Mouse (Mus musculus) testis, postnatal 10 days (tissue): ENCODE results near the gene St6galnac1.
"Not testable (repeated sequence)": the region's sequence is repeated elsewhere in the genome, so short reads cannot be mapped to it uniquely, and the experiment has no call there.

ENCODE experiments used
- DNase-seq: peaks from one replicate; pipeline ENCODE4 v3.0.0; 2021; ENCODE audit warnings: low spot score

Gene St6galnac1

GRCm38 (mm10) chr11:116775407-116775806 lies at the start of gene St6galnac1:
Gene St6galnac1 (minus strand): TSS chr11:116775507.
- DNase-seq: no peak

DNA sequence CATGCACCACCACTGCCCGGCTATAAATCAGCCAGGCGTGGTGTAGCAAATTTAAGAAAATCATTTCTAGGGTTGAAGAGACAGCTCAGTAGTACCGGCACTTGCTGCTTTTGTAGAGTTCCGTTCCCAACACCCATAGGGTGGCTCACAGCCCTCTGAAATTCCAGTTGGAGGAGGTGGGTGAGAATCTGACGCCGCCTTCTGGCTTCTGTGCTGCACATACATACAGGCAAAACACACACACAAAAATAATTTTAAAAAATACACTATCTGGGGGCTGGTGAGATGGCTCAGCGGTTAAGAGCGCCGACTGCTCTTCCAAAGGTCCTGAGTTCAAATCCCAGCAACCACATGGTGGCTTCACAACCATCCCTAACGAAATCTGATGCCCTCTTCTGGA lies 48.6 kb upstream of the St6galnac1 start:
- not testable (repeated sequence) for DNase-seq

DNA sequence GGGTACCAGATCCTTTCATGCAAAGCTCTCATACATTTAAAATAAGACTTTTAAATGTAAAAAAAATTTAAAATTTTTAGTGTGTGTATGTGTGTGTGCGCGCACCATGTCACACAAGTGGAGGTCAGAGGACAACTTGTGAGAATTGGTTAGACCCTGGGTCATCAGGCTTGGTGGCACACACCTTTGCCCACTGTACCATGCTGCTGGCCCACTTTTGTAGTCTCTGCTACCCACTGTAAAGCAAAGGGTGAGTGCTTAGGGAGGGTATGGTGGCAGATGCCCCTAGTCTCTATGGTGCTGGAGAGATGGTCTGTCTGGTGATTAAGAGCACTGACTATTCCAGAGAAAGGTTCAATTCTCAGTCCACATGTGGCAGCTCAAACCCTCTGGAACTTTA lies 47.9 kb upstream of the St6galnac1 start:
- DNase-seq: no peak

DNA sequence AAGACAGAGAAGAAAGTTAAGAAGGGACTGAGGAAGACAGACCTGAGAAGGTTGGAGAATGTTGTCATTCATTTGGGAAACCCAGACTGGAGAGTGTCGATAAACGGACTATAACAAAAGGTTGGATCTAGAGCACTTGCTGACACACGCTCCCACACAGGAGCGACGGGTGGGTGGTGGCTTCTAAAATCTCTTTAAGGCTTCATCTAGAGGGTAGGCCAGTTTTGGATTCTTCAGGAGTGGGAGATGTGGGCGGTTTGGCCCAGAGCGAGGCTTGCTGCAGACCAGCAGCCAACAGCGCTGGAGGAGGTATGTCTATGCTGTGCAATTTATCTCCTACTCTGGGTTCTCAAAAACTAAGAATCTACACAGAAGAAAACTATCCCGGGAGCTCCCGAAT lies 47.3 kb upstream of the St6galnac1 start:
- no peak for DNase-seq

DNA sequence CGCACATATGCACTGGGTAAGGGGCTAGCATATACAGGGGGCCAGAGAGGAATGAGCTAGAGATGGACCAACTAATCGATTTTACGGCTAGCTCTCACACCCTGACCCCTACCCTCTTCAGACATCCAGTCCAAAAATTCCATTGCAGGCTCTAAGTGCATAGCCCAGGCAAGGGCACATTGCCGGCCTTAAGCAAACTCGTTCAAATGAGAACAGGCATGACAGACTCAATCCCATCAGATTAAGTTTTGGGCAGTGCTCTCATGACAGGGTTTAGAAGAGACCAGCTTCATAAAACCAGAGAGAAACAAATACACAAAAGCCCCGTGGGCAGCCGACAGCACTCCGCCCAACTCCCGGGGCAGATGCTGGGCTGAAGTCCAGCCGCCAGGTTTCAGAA lies 46.9 kb upstream of the St6galnac1 start:
- no peak for DNase-seq

- peak; percentile 41 for DNase-seq
Observed at GRCm38 (mm10) chr11:116821057-116821940, 46.0 kb upstream of the St6galnac1 start.

DNA sequence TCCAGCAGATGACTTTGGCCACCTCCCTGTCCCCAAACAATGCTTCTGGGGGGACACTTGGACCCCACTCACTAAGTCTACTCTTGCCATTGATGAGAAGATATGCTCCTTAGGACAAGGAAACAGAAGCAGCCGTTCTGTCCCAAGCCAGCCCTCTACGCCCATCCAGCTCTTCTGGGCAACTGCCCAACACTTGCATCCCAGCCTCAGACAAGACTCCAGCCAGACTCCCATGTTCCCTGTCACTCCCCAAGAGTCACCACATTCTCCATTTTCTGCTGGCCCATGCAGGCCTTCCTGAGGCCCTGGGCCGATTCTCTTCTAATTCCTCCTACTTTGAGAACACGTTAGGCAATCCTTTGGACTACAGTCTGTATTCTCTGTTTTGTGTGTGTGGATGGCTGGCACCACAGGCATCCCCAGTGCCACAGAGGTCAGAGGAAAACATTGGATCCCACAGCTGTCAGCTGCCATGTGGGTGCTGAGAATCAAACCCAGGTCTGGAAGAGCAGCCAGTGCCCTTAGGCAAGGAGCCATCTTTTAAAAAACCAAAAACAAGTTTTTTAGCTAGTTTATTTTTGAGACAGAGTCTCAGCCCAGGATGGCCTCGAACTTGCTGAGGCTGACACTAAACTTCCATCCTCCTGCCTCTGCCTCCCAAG lies 44.8 kb upstream of the St6galnac1 start:
- no peak for DNase-seq

DNA sequence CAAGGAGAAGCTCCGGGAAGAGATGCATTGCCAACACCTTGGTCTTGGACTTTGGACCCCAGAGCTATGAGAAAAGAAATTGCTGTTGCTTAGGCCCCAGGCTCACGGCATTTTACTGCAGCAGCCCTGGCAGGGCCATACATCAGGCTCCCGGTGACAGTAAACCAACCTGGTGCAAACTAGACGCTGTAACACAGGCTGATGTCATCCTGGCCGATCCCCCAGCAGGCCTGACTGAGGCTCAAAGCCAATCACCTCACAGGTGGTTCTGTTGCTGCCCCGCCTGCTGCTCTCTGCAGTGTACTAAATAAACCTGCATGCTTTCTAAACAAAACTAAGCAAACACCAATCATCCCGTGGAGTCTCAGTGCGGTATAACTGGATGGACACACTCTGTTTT lies 43.4 kb upstream of the St6galnac1 start:
- DNase-seq: no peak

DNA sequence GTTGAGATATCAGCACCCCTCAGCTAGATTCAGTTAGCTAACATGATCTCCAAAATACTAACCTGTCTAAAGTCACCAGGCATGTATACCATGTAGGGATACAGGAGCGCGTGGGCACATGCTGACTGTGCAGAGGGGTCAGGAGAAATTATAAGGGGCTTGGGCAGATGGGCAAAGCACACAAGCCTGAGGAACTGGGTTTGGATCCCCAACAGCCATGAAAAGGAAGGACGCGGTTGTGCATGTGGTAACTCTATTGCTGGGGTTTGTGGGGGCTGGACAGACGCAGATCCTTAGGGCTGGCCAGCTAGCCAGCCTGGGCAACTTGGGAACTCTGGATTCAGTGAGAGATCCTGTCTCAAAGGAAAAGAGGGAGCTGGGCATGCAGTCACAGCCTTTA lies 42.3 kb upstream of the St6galnac1 start:
- no peak for DNase-seq

- no peak for DNase-seq
Observed at GRCm38 (mm10) chr11:116816769-116817168, 41.5 kb upstream of the St6galnac1 start.

DNA sequence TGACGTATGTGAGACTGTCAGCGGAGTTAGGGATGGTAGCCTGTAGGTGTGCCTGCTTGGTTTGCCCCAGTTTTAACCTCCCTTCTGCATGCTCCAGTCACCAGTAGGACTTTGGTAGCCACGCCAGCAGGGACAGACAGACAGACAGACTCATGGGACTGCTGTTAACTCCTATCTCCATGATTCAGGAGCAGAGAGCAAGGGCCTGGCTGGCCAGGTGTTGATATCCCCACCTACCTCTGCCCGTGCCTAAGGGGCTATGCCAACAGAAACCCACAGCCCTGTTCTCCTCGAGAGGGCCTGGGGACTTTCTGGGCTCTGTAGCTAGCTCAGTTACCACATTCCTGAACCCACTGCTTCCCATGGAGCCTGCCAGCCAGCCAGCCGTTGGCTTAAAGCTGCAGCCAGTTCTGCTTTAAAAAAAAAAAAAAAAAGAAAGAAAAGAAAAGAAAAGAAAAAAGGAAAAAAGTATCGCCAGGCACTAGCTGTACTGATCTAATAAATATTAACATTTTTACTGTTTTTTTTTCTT lies 39.6 kb upstream of the St6galnac1 start:
- no peak for DNase-seq

DNA sequence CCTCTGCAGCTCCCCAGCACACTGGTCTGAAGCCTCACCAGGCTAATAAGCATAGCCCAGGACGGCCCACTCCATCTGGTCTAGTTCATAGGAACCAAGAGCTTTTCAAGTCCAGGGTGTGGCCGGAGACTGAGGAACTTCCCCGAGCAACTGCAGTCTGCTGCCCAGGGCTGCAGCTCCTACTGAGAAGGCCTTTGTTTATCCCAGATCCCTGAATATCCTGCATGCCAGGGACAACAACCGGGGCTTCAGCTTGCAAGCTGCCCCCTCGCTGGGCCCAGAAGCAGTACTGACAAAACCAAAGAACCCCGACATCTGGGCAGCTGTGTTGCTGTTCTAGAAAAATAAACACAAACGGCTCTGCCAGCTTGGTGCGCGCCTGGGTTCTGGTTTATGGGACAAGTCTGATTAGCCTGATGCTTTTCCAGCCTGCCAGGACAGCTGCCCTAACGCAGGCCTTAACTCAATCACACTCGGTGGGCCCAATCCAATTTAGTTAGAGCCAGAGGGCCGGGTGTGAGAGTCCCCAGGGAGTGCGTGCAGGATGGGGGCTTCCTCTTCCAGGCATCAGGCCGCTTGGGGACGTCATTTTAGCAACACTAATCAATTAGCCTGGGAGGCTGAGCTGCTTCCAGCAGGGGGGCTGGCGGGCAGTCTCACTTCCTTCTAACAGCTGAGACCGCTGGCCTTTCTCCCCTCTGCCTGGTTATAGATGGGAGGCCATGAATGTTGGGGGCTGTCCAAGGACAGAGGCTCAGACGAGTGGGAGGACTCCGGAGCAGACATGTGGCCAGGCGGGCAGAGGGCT lies 39.0 kb upstream of the St6galnac1 start:
- DNase-seq: peak; percentile 73

GRCm38 (mm10) chr11:116813610-116814009 lies 38.3 kb upstream of the St6galnac1 start:
- no peak for DNase-seq

DNA sequence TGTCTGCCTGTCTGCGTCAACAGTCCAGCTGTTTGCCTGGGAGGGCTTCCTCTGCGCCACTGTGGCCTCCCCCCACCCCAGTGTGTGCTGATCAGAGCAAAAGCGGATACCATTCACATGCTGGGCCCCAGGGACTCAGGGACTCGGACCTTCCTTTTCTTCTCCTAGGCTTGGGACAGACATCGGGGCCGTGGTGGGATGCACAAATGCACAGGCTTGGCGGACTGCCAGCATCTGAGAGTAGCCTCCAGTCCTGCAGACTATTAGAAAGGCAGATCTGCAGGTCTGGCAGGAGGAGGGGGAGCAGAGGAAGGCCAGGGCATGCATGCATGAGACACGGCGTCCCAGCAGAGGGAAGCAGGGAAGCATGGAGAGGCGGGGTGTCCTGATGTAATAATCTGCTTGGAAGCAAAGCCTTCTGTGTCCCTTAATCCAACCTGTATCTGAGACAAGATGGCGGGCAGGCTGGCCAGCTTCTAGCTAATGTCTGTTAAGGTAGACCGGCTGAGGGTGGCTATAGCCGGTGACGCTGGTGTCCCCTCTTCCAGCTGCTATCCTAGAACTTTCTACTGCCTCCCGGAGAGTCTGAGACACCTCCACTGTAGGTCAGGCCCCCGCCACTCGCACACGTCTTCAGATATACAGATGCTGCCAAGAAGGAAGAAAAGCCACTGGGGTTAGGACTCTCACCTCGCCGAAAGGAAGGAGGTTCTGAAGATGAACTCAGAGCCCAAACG lies 37.7 kb upstream of the St6galnac1 start:
- peak; percentile 76 for DNase-seq

GRCm38 (mm10) chr11:116810983-116811901 lies 35.9 kb upstream of the St6galnac1 start:
- DNase-seq: peak; percentile 78

DNA sequence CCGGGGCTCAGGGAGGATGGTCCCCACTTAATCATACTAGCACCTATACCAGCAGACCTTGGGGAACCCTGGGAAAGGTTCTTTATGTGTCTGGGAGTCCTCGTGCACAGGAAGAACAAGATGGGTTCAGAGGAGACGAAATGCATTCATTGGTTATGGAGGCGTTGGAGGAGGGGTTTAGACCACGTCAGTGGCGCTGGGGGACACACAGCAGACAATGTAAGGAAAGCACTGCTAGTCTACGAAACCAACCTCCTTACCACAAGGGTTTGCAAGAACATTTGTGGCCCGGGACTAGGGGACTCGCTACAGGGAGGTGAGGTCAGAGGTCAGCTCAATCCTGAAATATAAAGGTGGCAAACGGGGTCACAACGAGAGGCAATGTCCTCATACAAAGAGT lies 35.2 kb upstream of the St6galnac1 start:
- DNase-seq: no peak

DNA sequence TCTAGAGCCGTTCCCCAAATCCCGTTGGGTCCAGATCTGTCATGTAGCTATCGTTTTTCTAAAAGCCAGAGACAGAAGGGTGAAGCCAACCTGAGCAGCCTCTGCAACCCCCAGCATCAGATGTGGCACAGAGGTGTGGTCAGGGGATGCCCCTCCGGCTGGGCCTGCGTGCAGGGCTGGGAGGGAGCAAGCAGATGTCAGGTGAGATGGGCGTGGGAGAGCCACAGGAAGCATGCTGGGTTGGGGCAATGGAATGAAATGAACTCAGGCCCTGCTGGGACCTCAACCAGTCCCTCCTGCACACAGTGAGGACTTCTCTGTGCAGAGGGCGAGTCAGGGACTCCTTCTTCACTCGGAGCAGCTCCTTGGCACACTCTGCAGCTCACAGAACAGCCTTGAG lies 34.2 kb upstream of the St6galnac1 start:
- DNase-seq: no peak

GRCm38 (mm10) chr11:116808811-116809395 lies 33.6 kb upstream of the St6galnac1 start:
- DNase-seq: peak; percentile 62

GRCm38 (mm10) chr11:116807938-116808606 lies 32.8 kb upstream of the St6galnac1 start:
- DNase-seq: peak; percentile 91
